Mouse (Mus musculus) cerebellum, adult 11-12 months (tissue): Measurements from ENCODE around the gene Gnl3l.

Experiments
- DNase-seq: peaks from one replicate; pipeline ENCODE4 v3.0.0; 2022

Gene Gnl3l

DNA sequence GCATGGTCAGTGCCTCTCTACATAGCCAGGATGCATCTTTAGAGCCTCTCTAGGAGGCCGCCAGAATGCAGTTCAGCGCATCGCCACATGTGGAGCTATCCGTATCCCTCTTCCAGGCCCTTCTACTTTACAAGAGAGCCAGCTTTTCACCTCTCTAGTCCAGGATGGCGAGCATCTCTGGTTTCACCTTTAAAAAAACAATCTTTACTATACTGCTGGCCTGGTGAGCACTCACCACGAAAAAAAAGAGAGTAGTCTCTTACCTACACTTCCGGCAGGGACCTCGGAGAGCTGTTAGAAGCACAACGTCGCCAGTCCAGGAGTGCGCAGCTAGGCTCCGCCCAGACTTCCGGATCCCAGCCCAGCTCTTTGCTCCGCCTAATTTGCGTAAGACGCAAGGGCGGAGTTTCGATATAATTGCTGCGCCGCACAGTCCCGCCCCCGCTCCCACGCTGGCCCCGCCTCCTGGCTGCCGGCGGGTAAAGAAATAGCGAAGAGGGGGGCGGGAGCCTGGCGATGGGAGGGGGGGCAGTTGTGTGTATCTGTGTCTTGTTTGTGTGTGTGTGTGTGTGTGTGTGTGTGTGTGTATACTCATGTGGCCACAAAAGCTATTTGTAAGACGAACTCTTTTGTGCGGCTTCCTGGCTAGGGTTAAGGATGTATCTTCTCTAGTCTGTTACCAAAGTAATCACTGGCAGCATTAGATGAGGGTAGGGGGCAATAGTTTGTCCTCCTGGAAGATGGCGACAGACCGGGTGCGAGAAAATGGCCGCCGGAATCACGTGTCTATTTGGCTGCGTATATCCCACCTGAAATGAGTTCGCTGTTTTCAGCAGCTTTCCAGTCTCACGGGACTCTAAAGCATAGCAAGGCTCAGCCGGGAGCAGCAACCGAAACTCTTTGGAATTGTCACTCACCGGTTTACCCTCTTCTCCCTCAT, at the start of gene Gnl3l:
Gene Gnl3l, minus strand, starts transcription at position 385 of the 940 bp plus-strand sequence.
- DNase-seq = peak; percentile 91

GRCm38 (mm10) chrX:151066071-151066666, 49.0 kb upstream of the Gnl3l start:
- DNase-seq = no peak

GRCm38 (mm10) chrX:151061615-151062299, 44.6 kb upstream of the Gnl3l start:
- DNase-seq = no peak

DNA sequence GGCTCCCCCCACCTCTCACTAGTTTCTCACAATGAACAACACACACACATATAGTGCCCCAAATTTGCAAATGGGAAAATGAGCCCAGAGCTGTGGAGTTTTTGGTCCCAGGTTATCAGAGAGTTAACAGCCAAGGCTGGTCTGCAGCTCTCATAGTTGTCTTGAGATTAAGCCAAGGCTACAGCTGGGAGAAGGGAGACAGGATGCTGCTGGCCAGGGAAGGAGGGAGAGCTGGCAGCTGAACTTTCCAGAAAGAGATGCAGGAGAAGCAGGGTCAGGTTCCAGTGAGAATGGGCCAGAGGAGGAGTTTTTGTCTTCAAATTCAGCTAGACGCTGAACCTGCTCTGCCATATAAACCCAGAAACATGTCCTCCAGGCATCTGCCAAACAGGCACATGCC, 42.2 kb upstream of the Gnl3l start:
- DNase-seq = no peak

GRCm38 (mm10) chrX:151055559-151055958, 38.4 kb upstream of the Gnl3l start:
- no peak for DNase-seq

DNA sequence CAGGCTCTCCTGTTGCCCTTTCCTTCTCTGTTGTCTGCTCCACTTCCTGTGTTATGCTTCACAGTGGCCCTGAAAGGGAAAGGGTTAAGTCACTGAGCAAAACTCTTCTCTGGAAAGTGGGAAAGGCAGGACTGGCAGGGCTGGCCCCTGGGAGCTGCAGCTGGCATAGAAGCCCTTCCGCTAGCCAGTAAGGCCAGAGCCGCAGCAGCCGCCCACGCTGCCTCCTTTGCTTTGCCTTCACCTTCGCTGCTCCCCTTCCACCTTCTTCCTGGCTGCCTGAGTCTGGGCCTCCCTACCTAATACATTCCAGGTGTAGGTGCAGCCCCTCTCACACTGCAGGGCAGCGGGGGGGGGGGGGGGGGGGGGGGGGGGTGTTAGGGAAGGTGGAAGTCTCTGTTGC, 37.4 kb upstream of the Gnl3l start:
- no peak for DNase-seq

DNA sequence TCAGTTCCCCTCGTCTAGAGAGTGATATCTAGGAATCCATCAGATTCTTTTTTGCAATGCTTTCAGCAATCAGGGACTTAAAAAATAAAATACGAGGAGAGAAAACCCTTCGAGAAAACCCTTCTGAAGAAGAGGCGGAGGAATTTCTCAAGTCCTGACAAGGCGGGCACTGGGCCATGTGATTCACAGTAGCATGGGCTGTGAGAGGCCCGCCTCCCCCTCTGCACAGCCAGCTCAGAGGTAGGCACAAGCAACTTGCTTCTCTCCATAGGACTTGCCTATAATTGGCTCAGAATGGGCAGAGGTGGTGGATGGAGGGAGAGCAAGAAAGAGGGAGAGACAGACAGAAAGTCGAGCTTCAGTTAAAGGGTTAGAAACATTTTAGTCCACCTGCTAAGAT, 33.2 kb upstream of the Gnl3l start:
- DNase-seq = no peak

GRCm38 (mm10) chrX:151049661-151050215, 32.6 kb upstream of the Gnl3l start:
- no peak for DNase-seq

DNA sequence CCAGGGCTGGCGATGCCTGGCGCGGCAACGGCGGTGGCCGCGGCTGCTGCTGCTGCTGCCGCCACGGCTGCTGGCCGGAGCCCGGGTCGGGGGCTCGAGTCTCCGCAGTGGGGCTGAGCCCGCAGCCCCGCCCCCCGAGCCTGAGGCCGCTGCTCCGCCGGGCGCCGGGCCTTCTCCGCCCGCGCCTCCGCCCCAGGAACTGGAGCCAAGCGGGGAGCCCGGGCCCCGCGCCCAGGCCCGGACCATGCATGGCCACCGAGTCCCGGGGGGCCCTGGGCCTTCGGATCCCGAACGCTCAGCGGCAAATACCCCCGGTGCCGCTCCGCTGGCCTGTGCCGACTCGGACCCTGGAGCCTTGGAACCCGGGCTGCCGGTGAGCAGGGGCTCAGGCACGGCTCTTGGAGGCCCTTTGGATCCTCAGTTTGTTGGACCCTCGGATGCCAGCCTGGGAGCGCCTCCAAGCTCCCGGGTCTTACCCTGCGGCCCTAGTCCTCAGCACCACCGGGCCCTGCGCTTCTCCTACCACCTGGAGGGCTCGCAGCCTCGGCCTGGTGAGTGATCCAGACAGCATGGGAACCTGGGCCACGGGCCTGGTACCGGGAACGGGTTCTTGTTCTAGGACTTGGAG, 30.4 kb upstream of the Gnl3l start:
- DNase-seq = peak; percentile 36

DNA sequence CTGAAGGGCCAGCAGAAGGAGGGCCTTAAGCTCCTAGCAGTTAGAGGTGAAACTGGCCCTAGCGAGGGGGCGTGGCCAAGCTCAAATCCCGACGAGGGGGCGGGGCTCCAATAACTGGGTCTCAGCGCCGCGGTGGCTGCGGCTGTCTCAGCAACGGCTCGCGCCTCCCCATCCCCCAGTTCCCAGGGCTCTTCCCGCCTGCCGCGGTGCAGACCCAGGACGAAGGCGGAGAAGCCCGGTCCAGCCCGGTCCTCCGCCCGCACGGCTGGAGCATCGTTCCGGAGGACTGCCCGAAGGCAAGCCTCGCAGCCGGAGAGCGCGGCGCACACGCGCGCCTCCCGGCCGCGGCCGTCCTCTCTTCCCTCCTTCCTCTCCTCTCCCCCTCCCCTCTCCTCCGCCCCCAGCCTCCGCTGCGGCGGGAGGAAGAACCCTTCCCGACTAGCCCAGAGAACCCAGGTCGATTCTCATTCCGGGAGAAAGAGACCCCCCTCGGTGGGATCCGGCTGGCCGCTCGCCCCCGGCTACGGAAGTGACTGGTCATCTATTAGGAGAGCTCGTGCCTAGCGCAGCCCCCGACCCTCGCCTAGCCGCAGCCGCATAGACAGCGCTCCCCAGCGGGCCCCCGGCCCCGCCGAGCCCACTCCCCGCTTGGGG, 29.8 kb upstream of the Gnl3l start:
- DNase-seq = peak; percentile 89

- DNase-seq = no peak
Measured at GRCm38 (mm10) chrX:151046321-151046720, 29.2 kb upstream of the Gnl3l start.

GRCm38 (mm10) chrX:151045850-151046249, 28.7 kb upstream of the Gnl3l start, which contains the start of gene Fgd1:
TSS of gene Fgd1 (plus strand) at chrX:151046150.
- DNase-seq = no peak

DNA sequence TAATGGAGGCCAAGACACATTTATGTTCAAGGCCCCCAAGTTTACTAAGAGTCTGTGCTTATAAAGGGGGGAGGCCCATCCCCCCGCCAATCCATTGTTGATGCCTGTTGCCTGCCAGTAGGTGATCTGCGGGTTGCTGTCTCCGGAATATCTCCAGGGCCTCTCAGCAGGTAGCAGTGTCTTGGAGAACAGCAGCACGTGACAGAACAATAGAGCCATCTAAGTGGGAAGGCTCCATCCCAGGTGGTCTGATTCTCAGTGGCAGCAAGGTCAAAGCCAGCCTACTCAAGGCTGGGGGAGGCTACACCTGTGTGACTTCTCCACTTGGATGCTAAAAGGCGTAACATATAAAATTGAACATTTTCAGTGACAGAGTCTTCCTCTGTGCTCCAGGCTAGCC, 24.1 kb upstream of the Gnl3l start:
- no peak for DNase-seq

DNA sequence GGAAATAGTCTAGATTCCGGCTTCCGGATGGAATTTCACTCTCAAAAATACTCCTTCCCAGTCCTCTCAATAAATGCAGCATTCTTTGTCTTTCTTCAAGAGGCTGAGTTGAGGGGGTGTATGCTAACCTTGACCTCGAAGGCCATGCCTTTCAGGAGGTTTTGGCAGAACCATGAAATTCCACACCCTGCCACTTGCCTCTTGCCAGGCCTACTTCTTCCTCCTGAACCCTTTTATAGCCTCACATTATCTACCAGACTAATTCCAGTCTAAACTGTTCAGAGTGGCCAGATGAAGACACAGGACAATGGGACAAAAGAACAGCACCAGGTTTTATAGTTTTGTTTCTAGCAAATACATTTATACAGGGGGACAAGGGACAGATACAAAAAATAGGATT, 14.3 kb upstream of the Gnl3l start:
- DNase-seq = no peak

DNA sequence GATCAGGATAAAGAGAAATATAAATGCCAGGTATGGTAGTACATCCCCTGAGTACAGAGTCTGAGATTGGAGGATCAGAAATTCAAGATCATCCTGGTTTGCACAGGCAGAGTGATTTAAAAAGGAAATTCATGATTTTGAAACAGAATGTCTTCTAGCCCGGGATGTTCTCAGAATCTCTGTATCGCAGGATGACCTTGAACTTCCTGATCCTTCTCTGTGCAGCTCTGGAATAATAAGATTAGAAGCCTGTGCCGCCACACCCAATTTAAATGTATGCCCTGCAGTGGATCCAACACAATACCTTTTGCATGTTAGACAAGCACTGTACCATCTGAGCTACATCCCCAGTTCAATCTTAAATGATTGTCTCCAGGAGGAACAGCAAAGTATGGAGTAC, 1.7 kb upstream of the Gnl3l start:
- DNase-seq = no peak

DNA sequence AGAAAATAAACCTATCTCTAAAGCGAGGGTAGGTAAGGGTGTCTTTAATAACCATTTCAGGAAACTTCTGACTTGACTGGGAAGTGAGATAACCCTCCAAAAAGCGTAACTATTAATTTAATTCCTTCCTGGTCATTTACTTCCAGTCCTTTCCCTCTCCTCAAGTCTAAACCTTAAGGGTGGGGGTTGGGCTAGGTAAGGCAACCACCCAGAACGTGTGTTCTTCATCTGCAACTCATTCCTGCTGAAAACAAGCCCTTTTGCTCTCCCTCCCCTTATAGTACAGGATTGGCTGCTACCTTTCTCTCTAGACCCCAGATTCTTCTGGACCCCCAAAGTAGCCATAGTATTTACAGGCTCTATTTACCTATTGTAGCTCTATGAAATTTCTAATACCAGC, 775 bp upstream of the Gnl3l start:
- peak; percentile 18 for DNase-seq

DNA sequence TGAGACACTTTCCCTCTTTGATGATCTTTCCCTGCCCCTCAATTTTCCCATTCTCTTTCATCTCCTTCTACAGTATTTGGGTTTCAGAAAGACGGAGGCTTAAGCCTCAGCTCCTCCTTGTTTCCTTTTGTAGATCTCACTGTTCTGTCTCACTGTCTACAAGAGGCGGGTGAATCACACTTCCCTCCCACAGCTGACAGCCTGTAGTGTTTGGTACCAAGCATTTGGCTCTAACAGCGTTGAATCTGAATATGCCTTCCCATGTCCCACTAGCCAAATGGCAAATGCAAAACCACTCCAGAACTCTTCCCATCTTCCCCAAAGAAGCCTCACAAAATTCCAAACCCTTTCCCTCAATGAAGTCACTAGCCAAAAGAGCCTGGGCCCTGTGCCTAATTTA, 20.3 kb downstream of the Gnl3l start:
- no peak for DNase-seq

DNA sequence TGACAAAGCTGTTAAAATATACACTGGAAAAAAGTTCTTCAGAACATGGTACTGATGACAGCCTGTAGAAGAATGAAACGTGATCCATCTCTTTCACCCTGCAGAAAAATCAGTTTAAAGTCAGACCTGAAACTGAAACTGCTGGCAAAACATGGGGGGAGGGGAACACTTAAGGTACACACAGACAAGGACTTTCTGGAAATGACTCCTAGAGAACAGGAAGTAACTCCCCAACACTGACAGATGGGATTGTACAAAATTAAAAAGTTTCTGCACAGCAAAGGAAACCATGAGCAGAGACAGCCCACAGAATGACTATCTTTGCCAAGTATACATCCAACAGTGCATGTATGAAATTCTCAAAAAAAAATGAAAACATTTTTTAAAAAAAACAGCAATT, 35.5 kb downstream of the Gnl3l start:
- no peak for DNase-seq

GRCm38 (mm10) chrX:150975424-150975823, 41.7 kb downstream of the Gnl3l start:
- DNase-seq = no peak

DNA sequence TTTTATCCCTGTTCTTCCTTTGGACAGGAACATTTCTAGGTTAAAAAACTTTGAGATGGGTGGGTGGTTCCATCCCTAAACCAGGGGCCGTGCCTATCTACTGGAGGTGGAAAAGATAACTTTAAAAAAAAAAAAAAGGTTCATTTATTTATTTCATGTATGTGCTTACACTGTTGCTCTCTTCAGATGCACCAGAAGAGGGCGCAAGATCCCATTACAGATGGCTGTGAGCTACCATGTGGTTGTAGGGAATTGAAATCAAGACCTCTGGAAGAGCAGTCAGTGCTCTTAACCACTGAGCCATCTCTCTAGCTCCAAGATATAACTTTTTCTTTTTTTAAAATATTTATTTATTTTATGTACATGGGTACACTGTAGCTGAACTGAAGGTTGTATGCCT, 54.1 kb downstream of the Gnl3l start:
- DNase-seq = no peak

GRCm38 (mm10) chrX:150960702-150961101, 56.4 kb downstream of the Gnl3l start:
- DNase-seq = no peak
